Mouse (Mus musculus): ENCODE data around the gene Stkld1.

- TF ChIP-seq CHD2 (IDR thresholded peaks at IDR 0.05; ENCODE audit: low read length) = no peak
- no peak for TF ChIP-seq JUN (IDR thresholded peaks at IDR 0.05; ENCODE audit: insufficient read depth, low read depth, low read length)
- TF ChIP-seq USF1 (IDR thresholded peaks at IDR 0.05; ENCODE audit: low read depth, low read length) = no peak
- TF ChIP-seq POLR2A (IDR thresholded peaks at IDR 0.05; ENCODE audit: low read depth, low read length) = no peak
- TF ChIP-seq MAFK (IDR thresholded peaks at IDR 0.05; ENCODE audit: insufficient replicate concordance, low read length) = no peak
- no peak for TF ChIP-seq IRF4 (IDR thresholded peaks at IDR 0.05; ENCODE audit: low read depth, low read length)
- peak in 1 of 2 experiments; percentile 70; a peak in 2 of 4 replicates for TF ChIP-seq CTCF (conservative IDR thresholded peaks at IDR 0.05 in 1 of 2, IDR thresholded peaks at IDR 0.05 in 1 of 2; ENCODE audit: low read depth in 2 of 2, low read length in 2 of 2)
- peak; percentile 52 for TF ChIP-seq SMC3 (IDR thresholded peaks at IDR 0.05; ENCODE audit: low read depth, low read length)
Observed at GRCm38 (mm10) chr2:26941539-26941938, 7.7 kb downstream of the Stkld1 start.

Data from CH12.LX (cell line).